Mouse (Mus musculus): ENCODE measurements around the gene Mau2. TPM values are rescaled to one million over a fixed set of nuclear protein-coding genes. Genes with fewer than 3 reads are reported as not detected.

Gene Mau2
- total and polyA plus RNA-seq, 3 experiments, result 19.5 to 38.4 (median 25.5) TPM

DNA sequence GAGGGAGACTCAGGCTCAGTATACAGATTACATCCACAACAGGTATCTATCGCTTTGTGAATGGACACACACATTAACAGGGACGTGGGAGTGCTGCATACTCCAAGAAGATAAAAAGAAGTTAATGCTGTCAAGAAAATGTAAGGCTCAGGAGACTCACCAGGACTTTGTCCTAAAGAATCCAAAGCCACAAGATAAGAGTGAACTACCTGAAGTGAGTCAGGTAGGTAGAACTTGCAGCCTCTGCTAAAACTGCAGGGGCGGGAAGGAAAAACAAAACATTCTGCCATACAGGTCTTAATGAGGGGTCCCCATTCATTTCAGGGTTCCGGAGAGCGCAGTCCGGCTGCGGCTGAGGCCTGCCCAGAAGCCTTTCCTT is 69.5 kb downstream of the Mau2 start:
- TF ChIP-seq ELF1 (IDR thresholded peaks at IDR 0.05; ENCODE audit: low read depth, low read length) (no peak), NELFE (IDR thresholded peaks at IDR 0.05; ENCODE audit: low read depth, low read length) (no peak), SMC3 (IDR thresholded peaks at IDR 0.05; ENCODE audit: low read depth, low read length) (no peak), MEF2A (IDR thresholded peaks at IDR 0.05; ENCODE audit: borderline replicate concordance, low read depth, low read length) (no peak), MAX (IDR thresholded peaks at IDR 0.05; ENCODE audit: low read length) (no peak), IRF4 (IDR thresholded peaks at IDR 0.05; ENCODE audit: low read depth, low read length) (no peak), HCFC1 (IDR thresholded peaks at IDR 0.05; ENCODE audit: low read depth, low read length) (no peak), SIN3A (IDR thresholded peaks at IDR 0.05; ENCODE audit: low read length) (no peak), JUND (conservative IDR thresholded peaks at IDR 0.05; ENCODE audit: low read depth, low read length) (no peak), USF2 (conservative IDR thresholded peaks at IDR 0.05; ENCODE audit: low read depth, low read length) (no peak), UBTF (IDR thresholded peaks at IDR 0.05; ENCODE audit: low read depth, low read length) (no peak), RCOR1 (conservative IDR thresholded peaks at IDR 0.05; ENCODE audit: low read depth, low read length) (no peak), POLR2AphosphoS2 (IDR thresholded peaks at IDR 0.05; ENCODE audit: low read depth, low read length) (no peak), RAD21 (IDR thresholded peaks at IDR 0.05; ENCODE audit: low read depth, low read length) (no peak), BHLHE40 (IDR thresholded peaks at IDR 0.05; ENCODE audit: low read depth, low read length) (no peak), CHD2 (IDR thresholded peaks at IDR 0.05; ENCODE audit: low read length) (no peak), KAT2A (IDR thresholded peaks at IDR 0.05; ENCODE audit: insufficient replicate concordance, low read length) (no peak), E2F4 (IDR thresholded peaks at IDR 0.05; ENCODE audit: insufficient replicate concordance, low read depth, low read length) (no peak)
- H3K4me3 ChIP-seq (replicated peaks in 1 of 3; ENCODE audit: low read depth in 2 of 3, low read length in 2 of 3, poor library complexity in 1 of 3), result peak overlapping the region; percentile 57 to 99 (median 83)
- H3K4me1 ChIP-seq (ENCODE audit: control insufficient read depth in 1 of 2, insufficient read depth in 2 of 2), result peaks cover 18 to 50% of the 10 kb centered on the region in 2 experiments
- dilution Hi-C loops (cut with MboI; ENCODE audit: extremely low pct_ligation_motif_present, extremely low pct_unique_long_range_greater_than_20kb, low sequenced_read_pairs) (no loop called here), in situ Hi-C loops (cut with MboI; ENCODE audit: low pct_ligation_motif_present, low pct_unique_long_range_greater_than_20kb, low sequenced_read_pairs) (no loop called here)
- peaks cover 56% of the 10 kb centered on the region for H3K79me2 ChIP-seq (replicated peaks; ENCODE audit: control insufficient read depth, extremely low read depth, insufficient read depth, poor library complexity, severe bottlenecking)
- peaks cover 4 to 47% of the 10 kb centered on the region in 2 experiments for H3K36me3 ChIP-seq (replicated peaks in 1 of 2; ENCODE audit: control insufficient read depth in 1 of 2, insufficient read depth in 1 of 2, low read length in 1 of 2)
- no peak for DNase-seq (ENCODE audit: extremely low read depth)
- H3K27ac ChIP-seq (ENCODE audit: insufficient read depth, low read depth), result no peak overlapping the region
- peak overlapping the region; percentile 79 for H3K4me2 ChIP-seq (ENCODE audit: insufficient read depth, low read depth, poor library complexity, severe bottlenecking)
- H3K9ac ChIP-seq (ENCODE audit: insufficient read depth, low read depth), result peak overlapping the region; percentile 79
- H3K27me3 ChIP-seq (replicated peaks), result no peaks in the 10 kb centered on the region
- H3K9me3 ChIP-seq (replicated peaks; ENCODE audit: low read length), result no peaks in the 10 kb centered on the region

GRCm38 (mm10) chr8:69970880-69971279 is 71.7 kb downstream of the Mau2 start:
- dilution Hi-C loops (cut with MboI; ENCODE audit: extremely low pct_ligation_motif_present, extremely low pct_unique_long_range_greater_than_20kb, low sequenced_read_pairs) (no loop called here), in situ Hi-C loops (cut with MboI; ENCODE audit: low pct_ligation_motif_present, low pct_unique_long_range_greater_than_20kb, low sequenced_read_pairs) (no loop called here)
- Histone ChIP-seq H3K9ac (ENCODE audit: insufficient read depth, low read depth) (no peak overlapping the region), H3K79me2 (replicated peaks; ENCODE audit: control insufficient read depth, extremely low read depth, insufficient read depth, poor library complexity, severe bottlenecking) (peaks cover 77% of the 10 kb centered on the region), H3K4me3 (replicated peaks in 1 of 3; ENCODE audit: low read depth in 2 of 3, low read length in 2 of 3, poor library complexity in 1 of 3) (peak overlapping the region in 1 of 3 experiments; percentile 6), H3K4me2 (ENCODE audit: insufficient read depth, low read depth, poor library complexity, severe bottlenecking) (no peak overlapping the region), H3K27ac (ENCODE audit: insufficient read depth, low read depth) (no peak overlapping the region), H3K27me3 (replicated peaks) (no peaks in the 10 kb centered on the region), H3K4me1 (ENCODE audit: control insufficient read depth in 1 of 2, insufficient read depth in 2 of 2) (peaks cover 18 to 64% of the 10 kb centered on the region in 2 experiments), H3K9me3 (replicated peaks; ENCODE audit: low read length) (no peaks in the 10 kb centered on the region), H3K36me3 (replicated peaks in 1 of 2; ENCODE audit: control insufficient read depth in 1 of 2, insufficient read depth in 1 of 2, low read length in 1 of 2) (peaks cover 5 to 57% of the 10 kb centered on the region in 2 experiments)
- TF ChIP-seq CHD2 (IDR thresholded peaks at IDR 0.05; ENCODE audit: low read length) (no peak), JUN (IDR thresholded peaks at IDR 0.05; ENCODE audit: insufficient read depth, low read depth, low read length) (no peak)
- DNase-seq (ENCODE audit: extremely low read depth), result no peak

Measured in CH12.LX (cell line).